Mouse (Mus musculus) c-Kit-positive CD71-positive TER-119-negative erythroid progenitor cells, embryonic 14.5 days (primary cell): ENCODE results near the gene Pstk.
"Not testable (repeated sequence)": the region's sequence is repeated elsewhere in the genome, so short reads cannot be mapped to it uniquely, and the experiment has no call there.

Source experiments
- DNase-seq: peaks from one replicate; pipeline ENCODE4 v3.0.0-alpha.2; 2013; ENCODE audit warnings: low read depth

The Pstk gene

GRCm38 (mm10) chr7:131370648-131371469 lies at the start of gene Pstk:
Gene Pstk (plus strand): TSS chr7:131371141.
- peak; percentile 83 for DNase-seq

GRCm38 (mm10) chr7:131322192-131322591 lies 48.7 kb upstream of the Pstk start, which contains the start of gene Cuzd1:
Gene Cuzd1 (minus strand): TSS chr7:131322292.
- DNase-seq, result no peak

- no peak for DNase-seq
Observed at GRCm38 (mm10) chr7:131327054-131327453, 43.9 kb upstream of the Pstk start.

GRCm38 (mm10) chr7:131329416-131329815 lies 41.5 kb upstream of the Pstk start, which contains the start of gene Fam24b:
Gene Fam24b (minus strand): TSS chr7:131329516.
- no peak for DNase-seq

- DNase-seq, result no peak
Observed at GRCm38 (mm10) chr7:131331688-131332087, 39.3 kb upstream of the Pstk start.

- DNase-seq, result no peak
Observed at GRCm38 (mm10) chr7:131333564-131333963, 37.4 kb upstream of the Pstk start, which contains the start of gene Fam24a. Gene Fam24a (plus strand): TSS chr7:131333864.

- no peak for DNase-seq
Observed at GRCm38 (mm10) chr7:131337502-131338068, 33.4 kb upstream of the Pstk start.

GRCm38 (mm10) chr7:131345856-131346541 lies 24.9 kb upstream of the Pstk start:
- DNase-seq, result no peak

- DNase-seq, result no peak
Observed at GRCm38 (mm10) chr7:131356105-131356504, 14.8 kb upstream of the Pstk start.

- no peak for DNase-seq
Observed at GRCm38 (mm10) chr7:131362269-131362614, 8.7 kb upstream of the Pstk start.

- peak; percentile 89 for DNase-seq
Observed at GRCm38 (mm10) chr7:131362615-131363300, 8.2 kb upstream of the Pstk start, which contains the start of gene 2310057M21Rik. Gene 2310057M21Rik (minus strand): TSS chr7:131362759.

GRCm38 (mm10) chr7:131364131-131364530 lies 6.8 kb upstream of the Pstk start:
- no peak for DNase-seq

GRCm38 (mm10) chr7:131371470-131371860 lies 524 bp downstream of the Pstk start:
- DNase-seq, result peak; percentile 17

GRCm38 (mm10) chr7:131371880-131372651 lies 1.1 kb downstream of the Pstk start:
- DNase-seq, result peak; percentile 30

- DNase-seq, result not testable (repeated sequence)
Observed at GRCm38 (mm10) chr7:131391761-131392160, 20.8 kb downstream of the Pstk start.

- DNase-seq, result peak; percentile 72
Observed at GRCm38 (mm10) chr7:131409321-131409987, 38.5 kb downstream of the Pstk start.

- peak; percentile 16 for DNase-seq
Observed at GRCm38 (mm10) chr7:131409988-131410385, 39.0 kb downstream of the Pstk start.

- peak; percentile 96 for DNase-seq
Observed at GRCm38 (mm10) chr7:131410416-131411058, 39.6 kb downstream of the Pstk start, which contains the start of the genes Ikzf5 and Acadsb. Gene Ikzf5 (minus strand): TSS chr7:131410521. Gene Acadsb (plus strand): TSS chr7:131410601.

GRCm38 (mm10) chr7:131411221-131411940 lies 40.4 kb downstream of the Pstk start:
- no peak for DNase-seq

GRCm38 (mm10) chr7:131411941-131412270 lies 41.0 kb downstream of the Pstk start:
- DNase-seq, result no peak
